Mouse (Mus musculus) naive thymus-derived CD4-positive, alpha-beta T cell, adult 2 months (primary cell): ENCODE measurements around the gene Gigyf1.

ENCODE experiments used
- DNase-seq: peaks from one replicate; pipeline ENCODE4 v3.0.0-alpha.2; 2011; ENCODE audit warnings: low read depth

Gigyf1 gene

GRCm38 (mm10) chr5:137570691-137571586 lies 52.6 kb downstream of the Gigyf1 start:
- no peak for DNase-seq

- DNase-seq, result no peak
Measured at GRCm38 (mm10) chr5:137574470-137574901, 56.1 kb downstream of the Gigyf1 start.
